Mouse (Mus musculus) left cerebral cortex, adult 9 months (tissue): ENCODE measurements around the gene Tm9sf3.
A peak's percentile ranks its signal among the peaks of the same experiment; 100 is the strongest.

Experiments
- DNase-seq, 2 experiments: peaks; one replicate each; pipeline ENCODE4 v3.0.0; 2022; ENCODE audit warnings: low spot score in 2 of 2

Gene Tm9sf3

DNA sequence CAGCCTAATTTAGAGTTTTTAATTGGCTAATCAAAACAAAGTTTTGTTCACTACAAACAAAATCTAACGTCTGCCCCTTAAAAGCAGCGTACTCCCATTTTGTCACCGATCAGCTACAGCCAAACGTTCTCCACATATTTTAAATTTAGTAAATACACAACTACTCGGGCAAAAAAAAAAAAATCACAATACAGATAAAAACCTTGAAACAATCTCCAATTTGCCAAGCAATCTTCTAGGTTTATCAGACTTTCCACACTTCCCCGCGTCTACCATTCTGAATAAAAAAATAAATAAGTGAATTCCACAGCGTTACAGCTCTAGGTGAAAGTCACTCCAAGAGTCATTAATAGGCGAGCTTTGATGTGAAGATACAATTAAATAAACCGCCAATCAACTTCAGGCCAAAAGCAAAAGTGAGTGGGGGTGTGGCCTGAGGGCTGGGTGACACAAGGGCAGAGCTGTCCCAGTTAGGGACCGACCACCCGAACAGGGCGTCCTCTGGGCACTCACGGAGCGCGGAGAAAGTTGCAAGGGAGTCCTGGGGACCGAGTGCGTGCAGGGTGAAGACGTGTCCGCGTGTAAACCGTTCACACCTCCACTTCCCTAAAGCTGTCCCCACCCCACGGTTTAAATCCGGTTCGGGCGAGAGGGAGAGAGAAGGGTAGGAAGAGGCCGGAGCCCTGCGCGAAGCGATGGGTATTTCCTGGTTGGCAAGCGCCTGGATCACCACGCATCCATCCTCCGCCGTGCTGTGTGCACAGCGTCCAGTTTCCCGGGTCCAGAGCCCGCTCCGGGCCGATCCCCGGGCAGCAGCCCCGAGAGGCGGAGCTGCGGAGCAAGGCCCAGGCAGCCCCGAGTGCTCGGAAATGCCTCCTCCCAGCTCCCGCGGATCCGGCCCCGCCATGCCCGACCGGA lies 826 bp downstream of the Tm9sf3 start:
- peak; percentile 16 to 43 for DNase-seq

DNA sequence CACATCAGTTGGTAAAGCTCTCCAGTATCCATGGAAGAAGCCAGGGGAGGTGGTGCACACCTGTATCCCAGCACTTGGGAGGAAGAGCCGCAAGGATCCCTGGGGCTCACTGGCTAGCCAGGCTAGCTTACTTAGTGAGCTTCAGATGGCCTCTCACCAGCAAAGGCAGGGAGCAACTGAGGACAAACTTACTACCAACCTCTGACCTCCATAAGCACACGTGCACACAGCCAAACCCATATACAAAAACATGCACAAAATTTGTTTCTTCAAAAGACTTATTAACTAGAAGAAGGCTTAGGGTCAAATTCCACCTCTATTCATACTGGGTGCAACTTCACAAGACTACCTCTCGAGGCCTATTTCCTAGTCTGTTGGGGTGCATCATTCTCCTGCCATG lies 3.1 kb downstream of the Tm9sf3 start:
- DNase-seq = no peak

DNA sequence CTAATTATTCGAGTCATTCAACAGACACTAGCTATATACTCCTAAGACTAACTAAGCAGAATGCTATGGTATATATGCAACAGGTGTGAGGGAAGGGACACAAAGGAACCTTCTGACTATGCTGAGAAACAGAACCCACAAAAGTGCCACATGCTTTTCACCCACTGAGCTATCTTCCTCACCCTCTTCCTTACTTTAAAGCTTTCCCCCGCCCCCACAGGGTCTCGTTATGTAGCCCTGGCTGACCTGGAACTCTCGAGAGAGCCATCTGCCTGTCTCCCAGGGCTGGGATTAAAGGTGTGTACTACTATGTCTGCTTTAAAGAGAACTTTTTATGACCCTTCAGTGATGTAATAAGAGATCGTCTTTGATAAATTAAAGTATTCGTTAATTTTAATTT lies 4.5 kb downstream of the Tm9sf3 start:
- DNase-seq = no peak

DNA sequence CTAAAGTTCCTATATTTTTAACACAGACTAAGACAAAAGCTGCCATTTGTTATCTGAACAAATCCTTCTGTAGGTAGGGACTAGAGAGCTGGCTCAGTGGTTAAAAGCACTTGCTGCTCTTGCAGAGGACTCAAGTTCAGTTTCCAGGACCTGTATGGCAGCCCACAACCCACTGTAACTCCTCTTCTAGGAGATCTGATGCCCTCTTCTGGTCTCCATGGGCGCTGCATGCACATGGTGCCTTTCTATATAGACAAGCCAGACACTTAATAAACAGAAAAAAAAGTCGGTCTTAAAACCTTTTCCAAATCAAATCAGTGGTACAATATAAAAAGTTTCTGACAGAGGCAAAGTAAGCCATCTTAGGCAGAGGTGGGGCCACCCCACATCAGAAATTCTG lies 5.1 kb downstream of the Tm9sf3 start:
- no peak for DNase-seq

DNA sequence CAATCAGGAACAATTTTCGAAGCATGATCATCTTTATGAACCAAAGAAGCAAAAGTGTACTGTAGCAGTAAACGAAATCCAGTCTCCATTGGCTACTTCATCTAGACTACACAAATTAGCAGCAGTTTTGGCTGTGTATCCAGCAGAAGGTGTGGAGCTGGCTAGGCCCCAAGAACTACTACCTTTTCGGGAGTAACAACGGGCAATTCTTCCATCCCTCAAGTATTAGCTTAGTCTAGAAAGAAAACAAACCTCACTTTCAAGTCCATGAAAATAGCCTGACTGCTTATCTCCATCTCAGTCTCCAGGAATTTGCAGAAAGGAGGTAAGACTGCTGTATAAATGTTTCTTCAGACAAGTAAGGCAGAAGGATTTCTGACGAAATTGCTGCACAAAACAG lies 9.2 kb downstream of the Tm9sf3 start:
- no peak for DNase-seq

DNA sequence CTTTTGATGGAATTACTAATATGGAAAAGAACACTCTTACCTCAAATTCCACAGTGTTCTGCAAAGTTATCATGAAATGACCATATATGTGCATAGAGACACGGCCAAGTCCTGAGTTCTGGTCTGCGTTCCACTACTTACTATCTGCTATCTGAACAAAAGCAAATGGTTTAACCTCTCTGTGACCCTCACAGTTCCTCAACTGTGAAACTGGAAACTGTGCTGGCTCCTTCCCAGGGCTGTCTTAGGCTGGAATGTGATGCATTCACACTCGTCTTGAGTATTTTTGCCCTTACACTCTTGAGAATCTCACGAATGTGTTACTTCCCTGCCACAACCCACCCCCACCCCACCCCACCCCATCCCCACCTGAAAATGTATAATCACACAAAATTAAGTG lies 14.8 kb downstream of the Tm9sf3 start:
- DNase-seq = no peak

DNA sequence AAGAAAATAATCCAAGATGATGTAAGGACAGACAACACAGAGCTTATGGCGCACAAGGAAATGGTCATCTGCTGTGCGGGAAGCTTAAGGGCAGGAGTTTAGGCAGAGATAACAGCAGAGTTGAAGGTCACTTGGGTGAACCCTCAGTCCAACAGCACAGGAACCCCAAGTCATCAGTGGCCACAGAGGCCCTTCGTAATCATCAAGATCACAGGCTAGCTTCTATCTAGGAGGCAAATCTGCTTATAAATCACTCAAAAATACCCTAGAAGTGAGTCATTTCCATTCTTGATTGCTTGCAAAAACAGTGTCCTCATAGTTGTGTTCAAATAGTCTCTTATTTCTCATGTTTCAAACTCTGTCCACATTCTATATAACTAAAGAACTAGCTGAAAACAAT lies 15.5 kb downstream of the Tm9sf3 start:
- no peak for DNase-seq

DNA sequence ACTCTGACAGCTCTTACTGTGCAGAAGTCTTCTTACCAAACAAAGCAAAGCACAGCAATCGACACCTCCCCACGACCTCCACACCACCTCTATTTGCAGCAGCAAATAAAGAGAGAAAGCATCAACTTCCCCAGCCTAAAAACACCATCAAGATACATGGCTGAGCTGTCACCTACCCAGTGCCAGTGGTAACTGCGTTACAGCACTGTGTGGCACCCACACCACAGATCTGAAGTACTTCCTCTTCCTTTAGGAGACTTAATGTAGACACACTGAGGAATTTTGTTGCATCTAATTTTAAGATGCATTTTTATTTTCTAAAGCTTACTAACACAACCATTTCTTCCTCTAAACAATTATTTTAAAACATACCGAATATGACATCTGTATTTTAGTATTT lies 17.5 kb downstream of the Tm9sf3 start:
- no peak for DNase-seq

DNA sequence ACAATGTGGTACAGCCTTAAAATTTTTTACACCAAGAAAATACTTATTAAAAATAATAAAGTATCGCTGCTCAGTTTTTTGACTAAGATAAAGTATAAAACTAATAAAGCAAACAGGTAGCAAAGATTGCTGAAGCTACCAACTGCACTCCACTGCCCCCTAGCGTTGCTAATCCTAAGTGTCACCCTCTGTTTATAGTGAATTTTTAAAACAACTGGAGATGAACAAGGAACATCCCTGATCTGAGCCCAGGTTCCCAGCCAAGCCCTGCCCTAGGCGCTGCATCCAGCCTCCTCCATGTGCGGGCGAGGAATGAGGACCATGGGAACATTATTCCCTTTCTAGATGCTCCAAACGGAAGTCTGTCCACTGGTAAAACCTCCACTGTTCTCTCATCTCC lies 19.2 kb downstream of the Tm9sf3 start:
- DNase-seq = peak in 1 of 2 experiments; percentile 36

DNA sequence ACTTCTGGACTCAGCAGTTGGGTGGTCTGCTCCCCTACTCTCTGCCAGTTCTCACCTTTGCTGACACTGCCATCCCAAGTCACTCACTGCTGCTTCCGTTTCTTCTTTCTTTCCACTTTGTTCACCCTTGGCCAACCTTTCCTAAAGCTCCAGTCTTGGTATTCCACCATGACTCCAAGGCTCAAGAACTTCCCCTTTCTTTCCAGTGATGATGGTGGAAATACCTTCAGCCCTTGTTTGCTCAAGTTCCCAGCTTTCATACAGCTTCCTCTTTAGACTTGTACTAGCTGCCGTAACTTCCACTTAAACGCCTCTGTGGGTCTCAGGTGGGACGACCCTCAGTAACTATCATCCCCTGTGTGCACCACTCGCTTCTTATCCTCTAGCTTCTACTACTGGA lies 21.8 kb downstream of the Tm9sf3 start:
- DNase-seq = no peak

DNA sequence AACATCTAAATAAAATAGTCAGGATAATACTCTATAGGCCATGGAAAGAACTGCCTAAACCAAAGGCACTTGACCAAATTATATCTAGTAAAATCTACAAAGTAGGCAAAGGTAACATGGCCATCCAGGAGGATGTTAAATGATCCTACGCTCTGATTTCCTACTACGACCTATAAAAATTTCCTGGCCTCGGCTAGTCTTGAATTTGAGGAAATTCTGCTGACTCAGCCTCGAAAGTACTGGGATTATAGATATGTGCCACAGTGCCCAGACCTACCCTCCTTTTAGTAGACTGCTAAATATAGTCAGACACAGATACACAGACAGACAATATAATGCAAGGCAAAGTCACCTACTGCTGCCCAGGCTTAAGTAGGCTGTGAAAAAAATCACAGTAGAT lies 30.1 kb downstream of the Tm9sf3 start:
- no peak for DNase-seq

DNA sequence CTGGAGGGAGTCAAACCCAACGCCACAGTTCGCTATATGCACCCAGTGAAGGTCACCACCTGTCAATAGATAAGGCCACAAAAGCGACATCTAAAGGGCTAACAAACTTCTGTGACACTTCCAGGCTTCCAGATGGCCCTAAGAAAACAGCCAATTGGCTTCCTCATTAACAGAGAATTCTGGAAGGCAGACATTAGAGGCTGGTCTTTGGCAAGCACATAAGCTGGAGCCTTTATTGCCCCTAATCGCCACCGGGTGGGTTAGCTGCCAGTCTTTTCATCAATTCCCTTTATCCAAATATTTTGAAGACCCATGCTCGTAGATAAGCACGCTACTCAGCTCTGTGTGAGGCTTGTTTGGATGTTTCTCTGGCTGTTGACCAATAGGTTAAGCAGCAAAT lies 55.5 kb downstream of the Tm9sf3 start:
- no peak for DNase-seq

DNA sequence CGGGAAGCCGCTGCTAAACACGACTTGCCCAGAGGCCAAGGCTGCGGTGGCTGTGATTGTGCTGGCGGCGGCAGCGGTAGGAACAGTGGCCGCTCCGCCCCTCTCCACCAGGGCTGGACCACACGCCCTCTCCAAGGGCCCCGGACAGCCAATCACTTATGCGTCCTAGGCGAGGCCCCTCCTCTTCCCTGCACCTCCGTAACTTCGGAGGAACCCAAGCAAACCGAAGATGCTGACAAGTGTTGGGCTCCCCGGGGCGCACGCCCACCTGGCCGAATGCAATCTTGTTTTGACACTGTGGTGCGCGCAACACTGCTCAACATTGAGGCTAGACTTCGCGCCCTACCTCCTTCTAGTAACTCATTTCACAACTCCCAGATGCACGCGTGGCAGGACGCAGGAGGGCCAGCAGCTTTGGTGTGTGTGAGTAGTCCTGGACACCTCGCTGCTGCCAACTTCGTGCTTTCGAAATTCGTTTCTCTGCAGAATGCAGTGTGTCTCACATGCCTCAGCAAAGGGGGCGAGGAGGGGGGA lies 56.9 kb downstream of the Tm9sf3 start, which contains the start of gene Tll2:
Gene Tll2, minus strand, starts transcription at position 25 of the 534 bp plus-strand sequence.
- peak in 1 of 2 experiments; percentile 26 for DNase-seq

DNA sequence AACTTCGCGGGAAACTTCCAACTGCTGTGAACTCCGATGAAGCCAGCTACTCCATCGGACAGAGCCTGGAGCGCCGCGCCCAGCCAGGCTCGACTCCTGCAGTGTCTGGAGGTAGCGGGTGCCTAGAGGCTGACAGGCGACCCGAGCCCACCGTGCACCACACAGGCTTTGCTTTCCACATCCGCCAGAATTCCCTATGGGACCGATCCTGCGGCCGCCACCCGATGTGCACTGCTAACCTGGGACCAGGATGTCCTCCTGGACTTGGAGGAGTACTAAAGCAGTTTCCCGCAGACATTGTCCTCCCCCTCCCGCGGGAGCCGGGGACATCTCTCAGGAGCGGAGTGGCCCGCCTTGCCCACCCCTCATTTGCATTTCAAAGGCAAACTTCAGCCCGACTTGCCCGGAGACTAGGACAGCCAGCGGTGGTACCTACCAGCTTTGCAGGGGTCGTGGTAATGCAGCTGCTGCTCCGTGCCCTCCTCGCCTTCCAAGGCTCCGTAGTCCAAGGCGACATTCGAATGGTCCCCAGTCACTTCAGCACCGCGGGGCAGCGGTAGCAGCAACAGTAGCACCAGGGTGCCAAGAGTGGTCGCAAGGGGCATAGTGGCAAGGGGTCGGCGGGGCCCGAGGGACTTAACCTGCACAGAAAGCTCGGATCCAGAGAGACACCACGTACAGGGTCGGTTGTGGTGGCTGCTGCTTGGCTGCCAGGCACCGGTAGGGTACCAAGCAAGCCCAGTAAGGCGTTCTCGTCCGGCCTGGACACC lies 57.6 kb downstream of the Tm9sf3 start:
- no peak for DNase-seq

DNA sequence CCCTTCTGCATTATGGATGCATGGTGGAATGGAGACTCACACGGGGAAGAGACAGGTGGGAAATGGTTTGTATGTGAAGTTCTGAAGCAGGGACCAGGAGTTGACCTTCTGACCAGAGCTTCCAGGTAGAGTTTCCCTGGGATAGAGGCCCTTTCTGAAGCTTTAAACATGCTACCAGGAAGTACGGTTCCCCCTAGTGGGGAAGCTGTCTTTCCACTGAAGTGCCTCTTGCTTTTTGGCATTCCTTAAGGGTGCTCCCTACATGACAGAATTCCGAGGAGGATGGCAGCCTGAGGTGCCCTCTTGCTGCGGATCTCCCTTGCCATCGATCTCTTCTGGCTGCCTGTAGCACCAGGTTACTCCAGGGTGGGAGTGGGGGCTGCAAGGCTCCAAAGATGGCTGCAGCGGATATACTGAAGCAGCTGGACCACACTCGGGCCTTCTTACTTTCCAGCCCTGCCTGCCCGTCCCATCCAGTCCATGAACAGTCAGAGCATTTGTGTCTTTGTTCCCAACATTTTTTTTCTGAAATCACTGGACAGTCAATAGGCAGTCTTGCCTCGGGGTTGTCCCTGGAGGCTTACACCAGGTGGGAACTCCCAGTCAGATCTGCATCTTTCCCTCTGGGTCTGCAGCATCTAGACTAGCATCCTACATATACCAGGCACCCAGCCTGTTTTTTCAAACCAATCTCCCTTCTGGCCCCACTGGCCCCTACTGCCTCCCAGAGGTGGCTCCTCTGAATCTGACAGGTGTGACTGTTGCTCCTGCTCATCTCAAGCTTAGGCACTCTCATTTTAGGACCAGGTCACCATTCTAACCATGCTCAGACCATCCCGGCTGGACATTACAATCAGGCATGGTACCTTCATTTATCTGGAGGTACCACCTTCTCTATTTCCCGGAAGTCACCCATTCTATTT lies 59.4 kb downstream of the Tm9sf3 start:
- peak in 1 of 2 experiments; percentile 25 for DNase-seq

DNA sequence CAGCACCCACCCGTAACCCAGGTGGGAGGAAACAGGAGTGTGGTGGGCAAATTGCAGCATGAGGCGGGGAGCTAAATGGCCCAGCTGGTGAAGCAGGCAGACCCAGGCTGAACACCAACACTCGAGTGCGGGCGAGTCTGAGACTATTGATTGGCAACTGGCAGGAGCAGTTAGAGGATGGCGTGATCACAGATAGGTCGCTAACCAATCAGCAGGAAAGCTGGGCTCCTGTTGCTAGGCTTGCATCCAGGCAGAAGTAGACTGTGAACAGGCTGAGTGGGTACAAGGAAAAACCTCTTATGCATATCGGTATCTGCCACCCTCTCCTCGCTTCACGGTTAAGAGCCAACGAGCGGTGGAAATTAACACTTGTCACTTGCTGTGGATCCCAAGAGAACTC lies 66.2 kb downstream of the Tm9sf3 start:
- DNase-seq = peak; percentile 38 to 53

DNA sequence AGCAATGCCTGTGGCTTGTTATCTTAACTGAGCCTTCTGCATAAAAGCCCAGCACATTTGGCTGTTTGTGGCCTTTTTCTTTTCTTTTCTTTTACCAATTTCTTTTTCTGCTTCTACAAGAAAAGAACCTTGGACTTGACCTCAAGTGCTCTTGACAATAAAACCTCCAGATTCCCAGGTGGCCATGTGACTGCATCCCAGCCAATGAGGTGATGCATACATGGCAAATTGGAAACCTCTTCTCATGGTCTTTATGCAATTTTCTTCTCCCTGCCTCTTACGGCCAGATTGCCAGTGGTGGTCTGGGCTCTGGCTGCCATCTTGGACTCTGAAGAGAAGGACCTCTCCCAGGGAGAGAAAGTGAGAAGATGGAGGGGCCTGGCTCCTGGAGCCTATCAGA lies 70.4 kb downstream of the Tm9sf3 start:
- DNase-seq = no peak

DNA sequence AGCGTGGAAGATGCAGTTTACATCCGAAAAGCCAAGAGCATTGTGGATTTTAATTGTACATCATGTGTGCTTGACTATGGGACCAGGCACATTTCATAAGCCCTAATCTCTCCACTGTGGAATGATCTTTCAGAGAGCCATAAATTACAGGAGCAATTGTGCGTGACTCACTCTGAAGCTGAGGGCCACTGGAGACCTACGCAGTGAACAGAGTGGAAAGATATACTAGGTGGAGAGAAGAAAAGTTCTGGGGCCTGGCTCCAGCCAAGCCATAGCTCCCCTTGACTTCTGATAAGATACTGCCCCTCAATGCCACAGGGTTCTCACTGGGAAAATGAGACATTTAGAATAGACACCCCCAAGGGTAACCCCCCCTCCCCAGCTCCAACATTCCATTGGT lies 70.8 kb downstream of the Tm9sf3 start:
- no peak for DNase-seq

DNA sequence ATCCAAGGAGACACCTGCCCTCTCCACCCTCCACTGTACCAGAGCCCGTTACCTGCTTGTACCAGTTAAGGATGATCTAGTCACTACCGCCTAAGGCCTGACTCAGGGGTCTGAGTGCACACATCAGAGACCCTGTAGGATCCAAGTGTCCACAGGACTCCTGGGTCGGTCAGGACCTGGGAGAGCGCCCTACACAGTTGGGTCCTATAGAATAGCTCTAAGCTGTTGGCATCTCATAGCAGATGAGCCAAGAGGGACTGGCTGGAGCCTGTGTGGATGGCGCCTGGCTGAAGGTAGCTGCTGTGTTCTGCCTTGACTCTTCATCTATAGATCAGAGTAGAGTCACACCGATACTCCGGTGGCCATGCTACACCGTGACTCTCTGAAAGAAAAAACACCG lies 72.1 kb downstream of the Tm9sf3 start:
- no peak for DNase-seq

DNA sequence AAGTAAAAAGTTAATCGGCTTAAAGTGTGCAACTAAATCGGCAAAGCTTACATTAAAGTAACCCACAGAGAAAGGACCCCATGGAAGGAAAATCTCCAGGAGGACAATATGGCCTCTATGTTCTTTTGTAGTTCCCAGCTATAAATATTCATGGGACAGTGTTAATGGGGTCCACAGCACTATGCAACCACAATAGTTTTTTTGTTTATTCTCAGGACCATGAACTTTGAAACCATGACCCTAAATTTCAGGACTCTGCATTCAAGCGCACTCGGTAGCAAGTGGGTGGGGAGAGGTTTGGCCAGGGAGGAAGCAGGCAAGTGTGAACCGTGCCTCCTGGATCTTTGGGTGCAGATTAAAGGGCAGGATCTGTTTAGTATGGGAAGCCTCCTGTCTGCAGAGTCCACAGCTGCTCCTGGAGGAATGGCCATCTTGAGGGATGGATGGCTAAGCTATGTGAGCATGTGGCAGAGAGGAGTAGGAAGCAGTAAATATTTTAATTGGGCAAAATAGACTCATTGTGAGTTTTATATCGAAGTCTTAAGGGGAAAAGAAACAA lies 72.8 kb downstream of the Tm9sf3 start:
- DNase-seq = no peak

DNA sequence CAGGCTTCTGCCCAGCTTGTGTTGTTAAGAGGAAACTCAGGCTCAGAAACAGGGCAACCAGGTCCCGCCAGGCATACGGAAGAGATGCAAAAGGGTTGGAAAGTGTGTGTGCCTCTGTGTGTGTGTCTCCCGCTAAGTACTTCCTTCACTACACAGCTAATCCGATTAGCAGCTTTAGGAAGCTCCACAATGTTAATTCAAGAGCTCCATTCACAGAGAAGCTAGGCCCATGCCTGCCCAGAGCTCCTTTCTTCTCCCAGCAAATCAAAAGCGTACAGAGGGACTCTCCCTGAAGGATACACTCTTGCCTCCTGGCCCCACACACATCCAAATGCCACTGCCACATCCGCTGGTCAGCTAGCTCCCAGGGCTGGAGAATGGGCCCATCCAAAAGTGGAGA lies 86.5 kb downstream of the Tm9sf3 start:
- no peak for DNase-seq
